Comparison of ENCODE assay signal across 31 mouse cellular contexts in genomic region chr8:121623043-121623442, GRCm38 (mm10). TPM values are rescaled to one million over a fixed set of nuclear protein-coding genes. Genes with fewer than 3 reads are reported as not detected.
DNase-seq lines count a peak whose midpoint lies in the region; ATAC-seq and TF ChIP-seq lines count a peak whose summit lies in the region.
"Had no signal": no experiment of that assay in that cellular context is flagged by ENCODE, and none has a peak within 500 bp of the region (broad histone marks: within the 10 kb centered on the region; RNA-seq: fewer than 3 reads in every experiment).

No protein-coding gene starts in this region.

- H3K36me3 ChIP-seq in midbrain, embryonic 13.5 days = peaks cover 26% of the 10 kb centered on the region
- peaks cover 4% of the 10 kb centered on the region for H3K36me3 ChIP-seq in midbrain, embryonic 11.5 days (ENCODE audit: control insufficient read depth, insufficient read depth, low read length)
- H3K36me3 ChIP-seq in neural tube, embryonic 15.5 days = peaks cover 26% of the 10 kb centered on the region

- H3K27me3 ChIP-seq in midbrain, embryonic 13.5 days = no peaks in the 10 kb centered on the region
- no peaks in the 10 kb centered on the region for H3K27me3 ChIP-seq in midbrain, embryonic 11.5 days (ENCODE audit: control insufficient read depth, insufficient read depth, low read length)
- no peaks in the 10 kb centered on the region for H3K27me3 ChIP-seq in neural tube, embryonic 15.5 days (replicated peaks)
- H3K27me3 ChIP-seq: embryonic facial prominence, embryonic 13.5 days; heart, embryonic 15.5 days; hindbrain, embryonic 12.5 days had no signal

- TF ChIP-seq POLR2A in brain, embryonic 14.5 days (IDR thresholded peaks at IDR 0.05; ENCODE audit: borderline replicate concordance, extremely low read depth, insufficient read depth, insufficient read length, poor library complexity, severe bottlenecking) = no peak

- TF ChIP-seq CTCF in brain, embryonic 14.5 days (IDR thresholded peaks at IDR 0.05; ENCODE audit: borderline replicate concordance, extremely low read depth, insufficient read depth, insufficient read length) = no peak

- peaks cover 53% of the 10 kb centered on the region for H3K4me1 ChIP-seq in midbrain, embryonic 13.5 days (replicated peaks)
- H3K4me1 ChIP-seq in midbrain, embryonic 11.5 days (ENCODE audit: control insufficient read depth, insufficient read depth, low read length) = no peaks in the 10 kb centered on the region
- H3K4me1 ChIP-seq in neural tube, embryonic 15.5 days = peaks cover 75% of the 10 kb centered on the region
- H3K4me1 ChIP-seq: liver, embryonic 12.5 days had no signal

- H3K27ac ChIP-seq in midbrain, embryonic 13.5 days = peak overlapping the region; percentile 59
- H3K27ac ChIP-seq in midbrain, embryonic 11.5 days (ENCODE audit: low read depth, low read length) = no peak overlapping the region
- H3K27ac ChIP-seq in neural tube, embryonic 15.5 days (replicated peaks) = peak overlapping the region; percentile 18; the same call in 1 of the 2 replicates
- H3K27ac ChIP-seq: embryonic facial prominence, embryonic 13.5 days; heart, embryonic 10.5 days; heart, embryonic 15.5 days; hindbrain, embryonic 12.5 days; liver, embryonic 12.5 days had no signal

- no peak for DNase-seq in frontal cortex, postnatal 25 days (ENCODE audit: low spot score in 2 of 2)
- no peak for DNase-seq in midbrain, embryonic 11.5 days (ENCODE audit: low spot score, missing footprints)
- peak; percentile 31 for DNase-seq in brain, embryonic 14.5 days (ENCODE audit: low read depth)
- DNase-seq in Muller cell, postnatal 12 days (ENCODE audit: inconsistent ontology term) = no peak
- DNase-seq: adrenal gland, adult 2 months; adrenal gland, postnatal 36 days; B cell, adult 2 months; cerebellum, adult 11 months; cerebellum, adult 9-11 months; gastrocnemius, postnatal 14 days; heart, adult 11 months; kidney, adult 9 months; kidney, postnatal 14 days; left cerebral cortex, postnatal 4 days; liver, postnatal 0 days; lung, postnatal 4 days; right cerebral cortex, adult 18-20 months; spleen, adult 18-20 months; thymus, adult 18-20 months; thymus, postnatal 36 days had no signal

- no peak overlapping the region for H3K9ac ChIP-seq in midbrain, embryonic 13.5 days (replicated peaks)
- H3K9ac ChIP-seq in midbrain, embryonic 11.5 days (ENCODE audit: low read length) = no peak overlapping the region
- no peak overlapping the region for H3K9ac ChIP-seq in neural tube, embryonic 15.5 days (replicated peaks)
- H3K9ac ChIP-seq: embryonic facial prominence, embryonic 13.5 days; heart, embryonic 15.5 days; hindbrain, embryonic 12.5 days; liver, embryonic 12.5 days; liver, postnatal 0 days had no signal

- H3K4me3 ChIP-seq in midbrain, embryonic 13.5 days (replicated peaks) = no peak overlapping the region
- H3K4me3 ChIP-seq in midbrain, embryonic 11.5 days (ENCODE audit: low read depth, low read length) = no peak overlapping the region
- no peak overlapping the region for H3K4me3 ChIP-seq in neural tube, embryonic 15.5 days (replicated peaks)
- H3K4me3 ChIP-seq: embryonic facial prominence, embryonic 13.5 days; heart, embryonic 10.5 days; heart, embryonic 15.5 days; hindbrain, embryonic 12.5 days; liver, embryonic 12.5 days; megakaryocyte, embryonic 14.5 days had no signal

- ATAC-seq in frontal cortex, adult (ENCODE audit: low TSS enrichment) = peak; percentile 55
- ATAC-seq in midbrain, embryonic 13.5 days = no peak
- no peak for ATAC-seq in midbrain, embryonic 11.5 days (ENCODE audit: low FRiP score)
- ATAC-seq in neural tube, embryonic 15.5 days (ENCODE audit: low FRiP score) = no peak
- ATAC-seq: activated CD4-positive, CD25-positive, alpha-beta regulatory T cell, adult 4 months; intestine, postnatal 0 days; liver, embryonic 12.5 days; liver, postnatal 0 days had no signal

- H3K4me2 ChIP-seq in midbrain, embryonic 13.5 days (replicated peaks) = no peak overlapping the region
- no peak overlapping the region for H3K4me2 ChIP-seq in midbrain, embryonic 11.5 days
- no peak overlapping the region for H3K4me2 ChIP-seq in neural tube, embryonic 15.5 days
- H3K4me2 ChIP-seq: embryonic facial prominence, embryonic 13.5 days; heart, embryonic 15.5 days; hindbrain, embryonic 12.5 days; liver, embryonic 12.5 days had no signal

- H3K9me3 ChIP-seq in midbrain, embryonic 13.5 days = no peaks in the 10 kb centered on the region
- no peaks in the 10 kb centered on the region for H3K9me3 ChIP-seq in midbrain, embryonic 11.5 days (ENCODE audit: control insufficient read depth, low read length)
- H3K9me3 ChIP-seq in neural tube, embryonic 15.5 days (replicated peaks) = no peaks in the 10 kb centered on the region
- H3K9me3 ChIP-seq: embryonic facial prominence, embryonic 13.5 days; heart, embryonic 10.5 days; heart, embryonic 15.5 days; hindbrain, embryonic 12.5 days; liver, embryonic 12.5 days had no signal

- WGBS in midbrain, embryonic 13.5 days = 77% methylated on average over 8 of the region's 8 CpGs
- 87% methylated on average over 8 of the region's 8 CpGs for WGBS in midbrain, embryonic 11.5 days
- WGBS in neural tube, embryonic 15.5 days = 57% methylated on average over 8 of the region's 8 CpGs

RNA-seq across cellular contexts. Expression of gene Zcchc14, which starts 29.7 kb away (rescaled TPM):
- 27.6 and 29.5 TPM in 2 replicates for polyA plus RNA-seq in midbrain, embryonic 13.5 days (2015; fragmentation: Nextera tagmentation; extraction: Ambion mirVana)
- 20.7 and 22.7 TPM in 2 replicates for polyA plus RNA-seq in midbrain, embryonic 11.5 days (2014; fragmentation: Nextera tagmentation; extraction: Ambion mirVana)
- polyA plus RNA-seq in brain, embryonic 14.5 days (2012; rRNA removed) = 66.6 and 84.4 TPM in 2 replicates
- 16.7 and 21.3 TPM in 2 replicates for polyA plus RNA-seq in neural tube, embryonic 15.5 days (2015; fragmentation: Nextera tagmentation; extraction: Ambion mirVana)

RNA-seq across cellular contexts. Expression of gene Map1lc3b, which starts 32.9 kb away (rescaled TPM):
- 364 and 371 TPM in 2 replicates for polyA plus RNA-seq in midbrain, embryonic 13.5 days (2015; fragmentation: Nextera tagmentation; extraction: Ambion mirVana)
- polyA plus RNA-seq in midbrain, embryonic 11.5 days (2014; fragmentation: Nextera tagmentation; extraction: Ambion mirVana) = 282 and 283 TPM in 2 replicates
- 72.7 and 121 TPM in 2 replicates for polyA plus RNA-seq in brain, embryonic 14.5 days (2012; rRNA removed)
- 315 and 351 TPM in 2 replicates for polyA plus RNA-seq in neural tube, embryonic 15.5 days (2015; fragmentation: Nextera tagmentation; extraction: Ambion mirVana)

RNA-seq across cellular contexts. Expression of gene Fbxo31, which starts 44.4 kb away (rescaled TPM):
- 21.3 and 22.9 TPM in 2 replicates for polyA plus RNA-seq in midbrain, embryonic 13.5 days (2015; fragmentation: Nextera tagmentation; extraction: Ambion mirVana)
- polyA plus RNA-seq in midbrain, embryonic 11.5 days (2014; fragmentation: Nextera tagmentation; extraction: Ambion mirVana) = 11.0 and 16.3 TPM in 2 replicates
- polyA plus RNA-seq in brain, embryonic 14.5 days (2012; rRNA removed) = 37.2 and 38.8 TPM in 2 replicates
- 38.3 and 44.2 TPM in 2 replicates for polyA plus RNA-seq in neural tube, embryonic 15.5 days (2015; fragmentation: Nextera tagmentation; extraction: Ambion mirVana)
